In the genomic region with DNA sequence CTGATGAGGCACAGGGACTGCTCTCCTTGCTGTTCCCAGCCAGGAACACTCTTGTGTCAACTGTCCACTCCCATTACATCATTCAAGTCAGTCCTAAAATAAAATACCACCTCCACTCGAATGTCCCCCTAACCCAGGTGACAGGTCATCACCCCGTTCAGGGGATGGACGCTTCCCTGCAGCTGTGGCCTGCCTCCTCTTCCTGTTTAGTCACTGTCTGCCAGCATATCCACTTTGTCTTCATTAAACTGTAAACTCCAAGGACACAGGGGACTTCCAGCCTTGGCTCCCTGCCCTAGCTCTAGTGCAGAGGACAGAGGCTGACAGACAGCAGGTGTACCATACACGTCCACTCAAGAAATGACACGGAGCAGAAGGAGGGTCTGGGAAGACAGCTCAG, we compare ENCODE assay signal across 10 mouse cellular contexts. TPM values are rescaled to one million over a fixed set of nuclear protein-coding genes. Genes with fewer than 3 reads are reported as not detected.
DNase-seq lines count a peak whose midpoint lies in the region; ATAC-seq and TF ChIP-seq lines count a peak whose summit lies in the region.
"Had no signal": no experiment of that assay in that cellular context is flagged by ENCODE, and none has a peak within 500 bp of the region (broad histone marks: within the 10 kb centered on the region; RNA-seq: fewer than 3 reads in every experiment).

No protein-coding gene starts in this region.

- no peak overlapping the region for H3K4me3 ChIP-seq in midbrain, postnatal 0 days (ENCODE audit: low read depth, low read length)

- no peak overlapping the region for H3K4me2 ChIP-seq in midbrain, postnatal 0 days (ENCODE audit: low read depth, low read length, poor library complexity, severe bottlenecking)

- TF ChIP-seq CTCF in midbrain, postnatal 0 days (IDR thresholded peaks at IDR 0.05), result no peak

- no peak overlapping the region for H3K27ac ChIP-seq in midbrain, postnatal 0 days (ENCODE audit: low read depth, low read length)

- no peaks in the 10 kb centered on the region for H3K36me3 ChIP-seq in midbrain, postnatal 0 days (ENCODE audit: insufficient read depth, low read length)

- no peaks in the 10 kb centered on the region for H3K4me1 ChIP-seq in midbrain, postnatal 0 days (ENCODE audit: insufficient read depth, low read length)

- peak; percentile 44 for DNase-seq in gastrocnemius, postnatal 10 days
- no peak for DNase-seq in gastrocnemius, adult 18-20 months (ENCODE audit: low spot score)
- peak; percentile 89 for DNase-seq in kidney, adult 9 months
- peak; percentile 81 for DNase-seq in lung, postnatal 10 days
- no peak for DNase-seq in midbrain, postnatal 0 days (ENCODE audit: low spot score)
- no peak for DNase-seq in c-Kit-positive CD71-positive TER-119-positive erythroid progenitor cells, embryonic 14.5 days (ENCODE audit: low spot score)
- DNase-seq: B cell, adult 2 months; forebrain, postnatal 0 days had no signal

- H3K27me3 ChIP-seq in midbrain, postnatal 0 days (ENCODE audit: insufficient read depth, low read length), result no peaks in the 10 kb centered on the region

- WGBS in midbrain, postnatal 0 days, result 66% methylated on average over 5 of the region's 5 CpGs

- H3K9me3 ChIP-seq in midbrain, postnatal 0 days (ENCODE audit: low read length), result no peaks in the 10 kb centered on the region

- ATAC-seq in granulocyte monocyte progenitor cell, adult 5-6 weeks (replicated peaks; ENCODE audit: poor library complexity, severe bottlenecking), result 0 out of 2 replicates have a peak, but pooled peaks have one; percentile 6
- no peak for ATAC-seq in midbrain, postnatal 0 days (ENCODE audit: low FRiP score)
- ATAC-seq in CD4-positive, CD25-positive, alpha-beta regulatory T cell, adult 4 months, result no peak
- ATAC-seq: forebrain, postnatal 0 days had no signal

- H3K9ac ChIP-seq in midbrain, postnatal 0 days (replicated peaks; ENCODE audit: low read length, poor library complexity, severe bottlenecking), result no peak overlapping the region

RNA-seq across cellular contexts. Expression of a gene that starts 14.6 kb away (rescaled TPM):
- total RNA-seq in gastrocnemius, postnatal 10 days (2021), result 100 to 1,000 TPM; 117 to 155 TPM
- total RNA-seq in gastrocnemius, adult 18-20 months (2021), result 10 to 100 TPM; 42.8 to 63.0 TPM
- total RNA-seq in granulocyte monocyte progenitor cell, adult 5-6 weeks (2014; fragmentation: Nextera tagmentation), result 199 and 315 TPM in 2 replicates
- 285 and 305 TPM in 2 replicates for total RNA-seq in granulocyte monocyte progenitor cell, adult 5-6 weeks (2017)
- total RNA-seq in midbrain, postnatal 0 days (2014; rRNA removed), result 26.9 and 30.8 TPM in 2 replicates
- polyA plus RNA-seq in midbrain, postnatal 0 days (2015; fragmentation: Nextera tagmentation; extraction: Ambion mirVana), result 6.4 and 8.2 TPM in 2 replicates
- polyA plus RNA-seq in CD4-positive, CD25-positive, alpha-beta regulatory T cell, adult 4 months (2017; shearing (Covaris generic)), result 100 to 1,000 TPM; 206 to 220 TPM

Comparison
In these comparisons a context has a peak if more than half of its experiments do, and no peak if none do; other contexts are left out.
1. DNase-seq: peak in gastrocnemius, postnatal 10 days (single experiment), kidney, adult 9 months (single experiment) and lung, postnatal 10 days (single experiment); none in gastrocnemius, adult 18-20 months (single experiment), midbrain, postnatal 0 days (single experiment) and c-Kit-positive CD71-positive TER-119-positive erythroid progenitor cells, embryonic 14.5 days (single experiment).